Mouse (Mus musculus): Measurements from ENCODE around the gene Tomt. TPM values are rescaled to one million over a fixed set of nuclear protein-coding genes. Genes with fewer than 3 reads are reported as not detected.

Tomt gene
- polyA plus RNA-seq, 1 experiment: not detected

GRCm38 (mm10) chr7:101888460-101888859, 17.7 kb downstream of the Tomt start:
- H3K4me3 ChIP-seq (ENCODE audit: low read depth, low read length): no peak overlapping the region
- H3K27me3 ChIP-seq (ENCODE audit: control insufficient read depth, insufficient read depth, low read length): no peaks in the 10 kb centered on the region
- no peaks in the 10 kb centered on the region for H3K36me3 ChIP-seq (ENCODE audit: control insufficient read depth, insufficient read depth, low read length)
- TF ChIP-seq POLR2A (IDR thresholded peaks at IDR 0.05; ENCODE audit: low read depth, low read length): no peak
- TF ChIP-seq CTCF (IDR thresholded peaks at IDR 0.05; ENCODE audit: extremely low read depth, insufficient read length, insufficient replicate concordance, low read depth, low read length): no peak
- H3K27ac ChIP-seq (ENCODE audit: insufficient read depth, low read depth, low read length): no peak overlapping the region
- 84% methylated on average over 4 of the region's 4 CpGs for WGBS
- no peaks in the 10 kb centered on the region for H3K4me1 ChIP-seq (ENCODE audit: control insufficient read depth, insufficient read depth, insufficient read length, low read length)

GRCm38 (mm10) chr7:101886274-101886673, 19.9 kb downstream of the Tomt start:
- H3K27me3 ChIP-seq (ENCODE audit: control insufficient read depth, insufficient read depth, low read length): no peaks in the 10 kb centered on the region
- H3K4me1 ChIP-seq (ENCODE audit: control insufficient read depth, insufficient read depth, insufficient read length, low read length): no peaks in the 10 kb centered on the region
- H3K27ac ChIP-seq (ENCODE audit: insufficient read depth, low read depth, low read length): no peak overlapping the region
- H3K4me3 ChIP-seq (ENCODE audit: low read depth, low read length): no peak overlapping the region
- TF ChIP-seq CTCF (IDR thresholded peaks at IDR 0.05; ENCODE audit: extremely low read depth, insufficient read length, insufficient replicate concordance, low read depth, low read length): no peak
- TF ChIP-seq POLR2A (IDR thresholded peaks at IDR 0.05; ENCODE audit: low read depth, low read length): no peak
- 86% methylated on average over 6 of the region's 6 CpGs for WGBS
- no peaks in the 10 kb centered on the region for H3K36me3 ChIP-seq (ENCODE audit: control insufficient read depth, insufficient read depth, low read length)

GRCm38 (mm10) chr7:101884160-101884559, 22.0 kb downstream of the Tomt start:
- TF ChIP-seq POLR2A (IDR thresholded peaks at IDR 0.05; ENCODE audit: low read depth, low read length) (no peak), CTCF (IDR thresholded peaks at IDR 0.05; ENCODE audit: extremely low read depth, insufficient read length, insufficient replicate concordance, low read depth, low read length) (no peak)
- WGBS: 97% methylated on average over 4 of the region's 4 CpGs
- Histone ChIP-seq H3K36me3 (ENCODE audit: control insufficient read depth, insufficient read depth, low read length) (no peaks in the 10 kb centered on the region), H3K4me3 (ENCODE audit: low read depth, low read length) (no peak overlapping the region), H3K27ac (ENCODE audit: insufficient read depth, low read depth, low read length) (no peak overlapping the region), H3K27me3 (ENCODE audit: control insufficient read depth, insufficient read depth, low read length) (no peaks in the 10 kb centered on the region), H3K4me1 (ENCODE audit: control insufficient read depth, insufficient read depth, insufficient read length, low read length) (no peaks in the 10 kb centered on the region)

GRCm38 (mm10) chr7:101882413-101883154, 23.6 kb downstream of the Tomt start:
- Histone ChIP-seq H3K4me1 (ENCODE audit: control insufficient read depth, insufficient read depth, insufficient read length, low read length) (no peaks in the 10 kb centered on the region), H3K4me3 (ENCODE audit: low read depth, low read length) (no peak overlapping the region), H3K27me3 (ENCODE audit: control insufficient read depth, insufficient read depth, low read length) (no peaks in the 10 kb centered on the region), H3K36me3 (ENCODE audit: control insufficient read depth, insufficient read depth, low read length) (no peaks in the 10 kb centered on the region), H3K27ac (ENCODE audit: insufficient read depth, low read depth, low read length) (no peak overlapping the region)
- TF ChIP-seq CTCF (IDR thresholded peaks at IDR 0.05; ENCODE audit: extremely low read depth, insufficient read length, insufficient replicate concordance, low read depth, low read length) (no peak), POLR2A (IDR thresholded peaks at IDR 0.05; ENCODE audit: low read depth, low read length) (no peak)
- WGBS: 80% methylated on average over 9 of the region's 9 CpGs

GRCm38 (mm10) chr7:101880855-101881254, 25.3 kb downstream of the Tomt start:
- H3K27ac ChIP-seq (ENCODE audit: insufficient read depth, low read depth, low read length): no peak overlapping the region
- WGBS: 70% methylated on average over 4 of the region's 4 CpGs
- H3K4me3 ChIP-seq (ENCODE audit: low read depth, low read length): no peak overlapping the region
- no peaks in the 10 kb centered on the region for H3K4me1 ChIP-seq (ENCODE audit: control insufficient read depth, insufficient read depth, insufficient read length, low read length)
- no peaks in the 10 kb centered on the region for H3K36me3 ChIP-seq (ENCODE audit: control insufficient read depth, insufficient read depth, low read length)
- H3K27me3 ChIP-seq (ENCODE audit: control insufficient read depth, insufficient read depth, low read length): no peaks in the 10 kb centered on the region
- TF ChIP-seq POLR2A (IDR thresholded peaks at IDR 0.05; ENCODE audit: low read depth, low read length) (no peak), CTCF (IDR thresholded peaks at IDR 0.05; ENCODE audit: extremely low read depth, insufficient read length, insufficient replicate concordance, low read depth, low read length) (no peak)

GRCm38 (mm10) chr7:101875978-101876377, 30.2 kb downstream of the Tomt start:
- Histone ChIP-seq H3K36me3 (ENCODE audit: control insufficient read depth, insufficient read depth, low read length) (no peaks in the 10 kb centered on the region), H3K27ac (ENCODE audit: insufficient read depth, low read depth, low read length) (no peak overlapping the region), H3K4me1 (ENCODE audit: control insufficient read depth, insufficient read depth, insufficient read length, low read length) (no peaks in the 10 kb centered on the region), H3K27me3 (ENCODE audit: control insufficient read depth, insufficient read depth, low read length) (no peaks in the 10 kb centered on the region), H3K4me3 (ENCODE audit: low read depth, low read length) (no peak overlapping the region)
- 93% methylated on average over 1 of the region's 1 CpGs for WGBS
- TF ChIP-seq CTCF (IDR thresholded peaks at IDR 0.05; ENCODE audit: extremely low read depth, insufficient read length, insufficient replicate concordance, low read depth, low read length) (no peak), POLR2A (IDR thresholded peaks at IDR 0.05; ENCODE audit: low read depth, low read length) (no peak)

GRCm38 (mm10) chr7:101871296-101871695, 34.9 kb downstream of the Tomt start:
- no peaks in the 10 kb centered on the region for H3K4me1 ChIP-seq (ENCODE audit: control insufficient read depth, insufficient read depth, insufficient read length, low read length)
- H3K27me3 ChIP-seq (ENCODE audit: control insufficient read depth, insufficient read depth, low read length): no peaks in the 10 kb centered on the region
- no peak overlapping the region for H3K4me3 ChIP-seq (ENCODE audit: low read depth, low read length)
- no peak overlapping the region for H3K27ac ChIP-seq (ENCODE audit: insufficient read depth, low read depth, low read length)
- TF ChIP-seq CTCF (IDR thresholded peaks at IDR 0.05; ENCODE audit: extremely low read depth, insufficient read length, insufficient replicate concordance, low read depth, low read length): no peak
- TF ChIP-seq POLR2A (IDR thresholded peaks at IDR 0.05; ENCODE audit: low read depth, low read length): no peak
- no peaks in the 10 kb centered on the region for H3K36me3 ChIP-seq (ENCODE audit: control insufficient read depth, insufficient read depth, low read length)
- 55% methylated on average over 3 of the region's 3 CpGs for WGBS

Data from small intestine, adult 2 months (tissue).